Mouse (Mus musculus): ENCODE results near the gene Bmp5. TPM values are rescaled to one million over a fixed set of nuclear protein-coding genes. Genes with fewer than 3 reads are reported as not detected.

The Bmp5 gene
- polyA plus RNA-seq, 2 experiments: 11.2 to 12.8 TPM

GRCm38 (mm10) chr9:75766521-75766920 lies 8.6 kb upstream of the Bmp5 start:
- no peak for TF ChIP-seq POLR2A (IDR thresholded peaks at IDR 0.05; ENCODE audit: borderline replicate concordance, extremely low read depth, insufficient read depth, insufficient read length)
- Histone ChIP-seq H3K27ac (replicated peaks; ENCODE audit: low read depth, low read length) (no peak overlapping the region), H3K4me1 (ENCODE audit: control insufficient read depth, insufficient read depth, low read length) (no peaks in the 10 kb centered on the region), H3K9me3 (ENCODE audit: control insufficient read depth, low read length) (no peaks in the 10 kb centered on the region), H3K4me2 (replicated peaks; ENCODE audit: low read depth, low read length, severe bottlenecking) (no peak overlapping the region), H3K27me3 (ENCODE audit: control insufficient read depth, insufficient read depth, low read length) (no peaks in the 10 kb centered on the region), H3K9ac (ENCODE audit: low read depth, low read length, severe bottlenecking) (no peak overlapping the region), H3K36me3 (ENCODE audit: control insufficient read depth, insufficient read depth, low read length) (no peaks in the 10 kb centered on the region), H3K4me3 (replicated peaks; ENCODE audit: low read length) (no peak overlapping the region)
- no peak for ATAC-seq (ENCODE audit: low FRiP score, low read depth)
- 82% methylated on average over 5 of the region's 5 CpGs for WGBS
- DNase-seq (ENCODE audit: low spot score): no peak

- TF ChIP-seq POLR2A (IDR thresholded peaks at IDR 0.05; ENCODE audit: borderline replicate concordance, extremely low read depth, insufficient read depth, insufficient read length): no peak
- Histone ChIP-seq H3K4me3 (replicated peaks; ENCODE audit: low read length) (no peak overlapping the region), H3K9me3 (ENCODE audit: control insufficient read depth, low read length) (no peaks in the 10 kb centered on the region), H3K4me2 (replicated peaks; ENCODE audit: low read depth, low read length, severe bottlenecking) (no peak overlapping the region), H3K27ac (replicated peaks; ENCODE audit: low read depth, low read length) (no peak overlapping the region), H3K36me3 (ENCODE audit: control insufficient read depth, insufficient read depth, low read length) (no peaks in the 10 kb centered on the region), H3K9ac (ENCODE audit: low read depth, low read length, severe bottlenecking) (no peak overlapping the region), H3K27me3 (ENCODE audit: control insufficient read depth, insufficient read depth, low read length) (no peaks in the 10 kb centered on the region), H3K4me1 (ENCODE audit: control insufficient read depth, insufficient read depth, low read length) (peaks cover 4% of the 10 kb centered on the region; the same call in 1 of the 2 replicates)
- 59% methylated on average over 3 of the region's 3 CpGs for WGBS
- no peak for ATAC-seq (ENCODE audit: low FRiP score, low read depth)
- DNase-seq (ENCODE audit: low spot score): no peak
Observed at GRCm38 (mm10) chr9:75769042-75769441, 6.1 kb upstream of the Bmp5 start.

- Histone ChIP-seq H3K9me3 (ENCODE audit: control insufficient read depth, low read length) (no peaks in the 10 kb centered on the region), H3K9ac (ENCODE audit: low read depth, low read length, severe bottlenecking) (peak overlapping the region; percentile 49), H3K4me3 (replicated peaks; ENCODE audit: low read length) (peak overlapping the region; percentile 33), H3K4me1 (ENCODE audit: control insufficient read depth, insufficient read depth, low read length) (peaks cover 14% of the 10 kb centered on the region; the same call in 1 of the 2 replicates), H3K27me3 (ENCODE audit: control insufficient read depth, insufficient read depth, low read length) (no peaks in the 10 kb centered on the region; the same call in 1 of the 2 replicates), H3K27ac (replicated peaks; ENCODE audit: low read depth, low read length) (0 out of 2 replicates have a peak overlapping the region, but pooled peaks have one; percentile 41), H3K36me3 (ENCODE audit: control insufficient read depth, insufficient read depth, low read length) (no peaks in the 10 kb centered on the region), H3K4me2 (replicated peaks; ENCODE audit: low read depth, low read length, severe bottlenecking) (peak overlapping the region; percentile 41)
- no peak for ATAC-seq (ENCODE audit: low FRiP score, low read depth)
- 38% methylated on average over 7 of the region's 7 CpGs for WGBS
- DNase-seq (ENCODE audit: low spot score): no peak
- no peak for TF ChIP-seq POLR2A (IDR thresholded peaks at IDR 0.05; ENCODE audit: borderline replicate concordance, extremely low read depth, insufficient read depth, insufficient read length)
Observed at GRCm38 (mm10) chr9:75776153-75776552, 989 bp downstream of the Bmp5 start.

- no peaks in the 10 kb centered on the region; the same call in 1 of the 2 replicates for H3K27me3 ChIP-seq (ENCODE audit: control insufficient read depth, insufficient read depth, low read length)
- H3K27ac ChIP-seq (replicated peaks; ENCODE audit: low read depth, low read length): no peak overlapping the region
- ATAC-seq (ENCODE audit: low FRiP score, low read depth): peak; percentile 64
- H3K9ac ChIP-seq (ENCODE audit: low read depth, low read length, severe bottlenecking): no peak overlapping the region
- H3K4me2 ChIP-seq (replicated peaks; ENCODE audit: low read depth, low read length, severe bottlenecking): no peak overlapping the region; the same call in 1 of the 2 replicates
- H3K36me3 ChIP-seq (ENCODE audit: control insufficient read depth, insufficient read depth, low read length): no peaks in the 10 kb centered on the region
- TF ChIP-seq POLR2A (IDR thresholded peaks at IDR 0.05; ENCODE audit: borderline replicate concordance, extremely low read depth, insufficient read depth, insufficient read length): no peak
- H3K9me3 ChIP-seq (ENCODE audit: control insufficient read depth, low read length): no peaks in the 10 kb centered on the region
- DNase-seq (ENCODE audit: low spot score): no peak
- WGBS: 46% methylated on average over 9 of the region's 9 CpGs
- peak overlapping the region; percentile 21 for H3K4me3 ChIP-seq (replicated peaks; ENCODE audit: low read length)
- H3K4me1 ChIP-seq (ENCODE audit: control insufficient read depth, insufficient read depth, low read length): peaks cover 17% of the 10 kb centered on the region; the same call in 1 of the 2 replicates
Observed at GRCm38 (mm10) chr9:75778762-75779346, 3.7 kb downstream of the Bmp5 start.

- Histone ChIP-seq H3K27me3 (ENCODE audit: control insufficient read depth, insufficient read depth, low read length) (no peaks in the 10 kb centered on the region; the same call in 1 of the 2 replicates), H3K36me3 (ENCODE audit: control insufficient read depth, insufficient read depth, low read length) (no peaks in the 10 kb centered on the region), H3K4me2 (replicated peaks; ENCODE audit: low read depth, low read length, severe bottlenecking) (peak overlapping the region; percentile 16), H3K4me3 (replicated peaks; ENCODE audit: low read length) (0 out of 2 replicates have a peak overlapping the region, but pooled peaks have one; percentile 6), H3K27ac (replicated peaks; ENCODE audit: low read depth, low read length) (no peak overlapping the region), H3K9ac (ENCODE audit: low read depth, low read length, severe bottlenecking) (no peak overlapping the region), H3K4me1 (ENCODE audit: control insufficient read depth, insufficient read depth, low read length) (peaks cover 8% of the 10 kb centered on the region; the same call in 1 of the 2 replicates), H3K9me3 (ENCODE audit: control insufficient read depth, low read length) (no peaks in the 10 kb centered on the region)
- ATAC-seq (ENCODE audit: low FRiP score, low read depth) (no peak), DNase-seq (ENCODE audit: low spot score) (no peak)
- WGBS: 18% methylated on average over 5 of the region's 5 CpGs
- no peak for TF ChIP-seq POLR2A (IDR thresholded peaks at IDR 0.05; ENCODE audit: borderline replicate concordance, extremely low read depth, insufficient read depth, insufficient read length)
Observed at GRCm38 (mm10) chr9:75780558-75781276, 5.6 kb downstream of the Bmp5 start.
